Mouse (Mus musculus): ENCODE measurements around the gene Prkcb.

Prkcb gene

DNA sequence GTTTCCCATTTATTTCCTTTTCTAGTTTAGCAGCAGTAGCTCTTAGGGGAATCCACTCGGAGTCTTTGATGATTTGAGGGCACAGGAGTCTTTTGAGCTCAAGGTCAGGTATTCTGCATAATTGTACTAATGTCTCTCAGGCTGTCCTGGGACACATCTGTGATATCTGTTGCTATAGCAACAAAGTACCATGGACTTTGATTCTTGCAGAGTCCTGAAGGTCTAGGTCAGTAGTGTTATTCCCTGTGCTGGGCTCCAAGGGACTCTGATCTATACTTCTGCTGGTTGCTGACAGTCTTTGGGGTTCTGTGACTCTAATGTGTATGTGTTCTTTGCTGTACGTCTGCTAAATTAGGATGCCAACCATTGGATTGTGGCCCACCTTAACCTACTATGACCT lies 171.5 kb downstream of the Prkcb start:
- in situ Hi-C loops (cut with MseI, MboI) = loop anchor here in 1 of 2 experiments (5.0 kb wide), 1 partner anchor 208 kb away; no protein-coding TSS in a partner anchor

- in situ Hi-C loops (cut with MseI, MboI) = loop anchor here in 1 of 2 experiments (5.0 kb wide), 1 partner anchor 456 kb away; no protein-coding TSS in a partner anchor
Observed at GRCm38 (mm10) chr7:122465823-122466549, 177.4 kb downstream of the Prkcb start.

GRCm38 (mm10) chr7:122466722-122467121 lies 178.2 kb downstream of the Prkcb start:
- in situ Hi-C loops (cut with MseI, MboI) = loop anchor here in 1 of 2 experiments (5.0 kb wide), 1 partner anchor 456 kb away; no protein-coding TSS in a partner anchor

- in situ Hi-C loops (cut with MseI, MboI) = loop anchor here in 1 of 2 experiments (5.0 kb wide), 1 partner anchor 454 kb away; no protein-coding TSS in a partner anchor
Observed at GRCm38 (mm10) chr7:122467831-122468230, 179.3 kb downstream of the Prkcb start.

DNA sequence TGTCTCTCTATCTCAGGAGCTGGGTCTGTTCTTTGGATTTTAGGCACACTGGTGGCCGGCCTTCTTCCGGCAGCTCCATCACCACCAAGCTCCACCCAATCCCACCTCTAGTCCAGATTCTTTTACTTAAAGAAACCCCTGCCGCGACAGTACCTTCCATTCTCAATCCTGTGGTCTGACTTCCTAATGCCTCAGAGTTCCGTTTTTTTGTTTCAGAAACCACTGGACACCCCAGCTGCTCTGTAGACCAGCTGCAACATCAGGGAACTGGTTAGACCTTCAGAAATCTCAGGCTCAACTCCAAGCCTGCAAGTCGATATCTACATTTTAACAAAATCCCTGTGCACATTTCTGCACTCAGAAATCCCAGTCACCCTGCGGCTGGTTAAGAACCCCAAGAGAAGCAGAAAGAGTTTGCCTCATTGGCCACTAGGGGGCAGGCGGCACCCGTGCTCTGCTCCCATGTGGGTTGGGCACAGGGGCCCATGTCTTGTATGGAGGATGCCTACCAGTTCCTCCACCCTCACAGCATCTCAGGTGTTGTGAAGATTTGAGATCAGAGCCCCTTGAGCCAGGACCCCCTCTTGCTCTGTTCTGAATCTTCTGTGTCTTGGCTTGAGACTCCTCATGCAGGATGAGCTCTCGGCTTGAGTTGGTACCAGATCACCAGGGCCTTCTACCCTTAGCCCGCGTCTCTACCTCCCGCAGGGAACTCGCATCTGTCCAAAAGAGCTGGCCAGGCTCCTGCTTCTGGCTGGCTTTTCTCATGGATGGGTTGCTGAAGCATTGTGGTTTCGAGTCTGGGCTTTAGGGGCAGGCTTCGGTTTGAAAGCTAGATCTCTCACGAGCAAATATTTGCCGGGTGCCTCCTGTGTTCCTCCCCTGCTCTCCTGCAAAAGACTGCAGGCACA lies 182.1 kb downstream of the Prkcb start:
- in situ Hi-C loops (cut with MseI, MboI) = loop anchor here (5.0 to 10.0 kb wide), 2 partner anchors 194 to 452 kb away; no protein-coding TSS in a partner anchor

DNA sequence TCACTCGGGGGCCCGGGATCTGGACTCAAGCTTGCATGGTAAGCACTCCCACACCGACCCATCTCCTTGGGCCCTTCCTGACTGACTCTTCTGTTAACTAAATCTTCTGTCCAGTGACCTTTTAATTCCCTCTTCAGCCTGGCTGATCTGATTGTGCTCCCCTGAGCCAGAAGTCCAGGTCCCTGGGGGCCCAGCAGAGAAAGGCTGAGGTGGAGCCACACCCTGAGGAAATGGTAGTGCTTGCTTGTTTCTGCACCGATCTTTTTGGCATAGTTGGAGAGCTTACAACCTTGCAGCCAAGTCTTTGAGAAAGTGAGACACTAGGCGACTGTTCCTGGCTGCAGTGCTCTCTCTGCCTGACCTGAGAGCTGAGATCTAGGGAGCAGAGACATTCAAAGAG lies 183.7 kb downstream of the Prkcb start:
- in situ Hi-C loops (cut with MseI, MboI) = loop anchor here (5.0 to 10.0 kb wide), 2 partner anchors 193 to 450 kb away; no protein-coding TSS in a partner anchor

- in situ Hi-C loops (cut with MseI, MboI) = loop anchor here (10.0 kb wide), 1 partner anchor 190 kb away; no protein-coding TSS in a partner anchor
Observed at GRCm38 (mm10) chr7:122475038-122475437, 186.5 kb downstream of the Prkcb start.

DNA sequence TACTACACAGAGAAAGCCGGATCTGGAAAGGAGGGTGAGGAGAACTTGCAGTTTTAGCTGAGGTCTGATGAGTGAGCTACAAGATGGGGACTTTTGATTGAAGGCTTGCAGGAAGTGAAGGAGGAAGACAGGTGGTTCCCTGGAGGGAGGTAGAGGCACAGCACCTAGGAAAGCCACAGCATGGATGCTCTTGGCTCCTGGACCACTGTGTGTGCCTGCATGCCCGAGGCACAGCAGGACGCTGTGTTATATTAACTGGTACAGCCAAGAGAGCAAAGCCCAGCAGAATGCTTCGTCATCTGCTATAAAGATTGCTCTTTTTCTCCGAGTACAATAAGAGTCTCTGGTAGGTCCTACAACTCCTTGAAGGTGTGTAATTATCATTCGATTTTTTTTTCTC lies 188.1 kb downstream of the Prkcb start:
- in situ Hi-C loops (cut with MseI, MboI) = loop anchor here (10.0 kb wide), 1 partner anchor 188 kb away; no protein-coding TSS in a partner anchor

GRCm38 (mm10) chr7:122477118-122477517 lies 188.6 kb downstream of the Prkcb start:
- in situ Hi-C loops (cut with MseI, MboI) = loop anchor here (10.0 kb wide), 1 partner anchor 188 kb away; no protein-coding TSS in a partner anchor

GRCm38 (mm10) chr7:122477566-122478564 lies 189.3 kb downstream of the Prkcb start:
- in situ Hi-C loops (cut with MseI, MboI) = loop anchor here (10.0 kb wide), 1 partner anchor 187 kb away; no protein-coding TSS in a partner anchor

DNA sequence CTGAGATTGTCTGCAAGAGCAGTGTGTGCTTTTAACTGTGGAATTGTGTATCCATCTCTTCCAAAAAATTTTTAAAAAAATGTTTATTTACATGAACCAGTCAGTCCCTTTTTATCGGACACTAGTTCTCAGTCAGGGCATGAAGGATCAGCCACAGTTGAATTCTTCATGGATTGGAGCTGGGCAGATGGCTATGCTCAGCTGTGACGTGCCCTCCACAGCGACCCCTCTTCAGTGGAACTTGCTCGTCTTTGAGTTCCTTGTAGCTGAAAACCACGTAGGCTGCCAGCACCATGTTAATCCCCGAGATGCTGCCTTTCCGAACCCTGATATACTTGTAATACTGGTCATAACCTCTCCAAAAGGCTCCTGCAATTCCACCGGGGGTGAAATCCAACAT lies 195.4 kb downstream of the Prkcb start:
- in situ Hi-C loops (cut with MseI, MboI) = no loop called here

- in situ Hi-C loops (cut with MseI, MboI) = no loop called here
Observed at GRCm38 (mm10) chr7:122487929-122488571, 199.5 kb downstream of the Prkcb start.

DNA sequence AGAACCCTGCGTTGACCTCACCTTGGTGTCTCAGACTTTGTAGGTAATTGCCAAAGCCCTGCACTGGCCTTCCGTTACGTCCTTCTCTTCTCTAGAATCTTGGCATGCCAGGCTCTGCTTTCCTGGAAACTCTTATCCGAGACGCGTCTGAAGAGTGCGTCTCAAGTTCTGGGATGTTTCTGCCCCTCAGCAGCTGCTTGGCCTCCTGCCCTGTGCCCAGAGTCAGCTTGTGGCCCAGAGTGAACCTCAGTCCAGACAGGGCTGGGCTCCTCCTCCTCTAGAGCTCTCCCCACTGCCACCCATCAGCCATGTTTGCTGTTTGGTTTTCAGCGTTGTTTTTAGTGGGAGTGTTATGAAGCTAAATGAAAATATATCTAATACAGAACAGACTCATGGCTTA lies 203.5 kb downstream of the Prkcb start:
- in situ Hi-C loops (cut with MseI, MboI) = no loop called here

GRCm38 (mm10) chr7:122492936-122493335 lies 204.4 kb downstream of the Prkcb start:
- in situ Hi-C loops (cut with MseI, MboI) = no loop called here

- in situ Hi-C loops (cut with MseI, MboI) = no loop called here
Observed at GRCm38 (mm10) chr7:122494088-122494487, 205.5 kb downstream of the Prkcb start.

DNA sequence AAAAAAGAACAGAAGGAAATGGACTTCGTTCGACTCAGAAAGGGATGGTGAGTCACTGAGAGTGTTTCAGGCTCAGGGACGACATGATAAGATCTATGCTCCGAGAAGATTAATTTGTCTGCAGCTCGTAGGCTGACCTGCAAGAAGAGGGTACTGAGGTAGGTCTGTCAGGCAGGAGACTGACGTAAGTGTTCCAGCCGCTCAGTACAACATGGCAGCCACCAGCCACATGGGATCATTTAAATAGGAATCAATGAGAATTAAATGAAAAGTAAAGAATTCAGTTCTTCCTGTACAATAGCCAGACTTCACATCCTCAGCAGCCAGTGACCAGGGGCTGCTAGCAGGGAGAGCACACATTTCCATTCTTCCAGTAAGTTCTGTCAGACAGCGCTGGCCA lies 209.0 kb downstream of the Prkcb start:
- in situ Hi-C loops (cut with MseI, MboI) = no loop called here

GRCm38 (mm10) chr7:122498461-122498860 lies 209.9 kb downstream of the Prkcb start:
- in situ Hi-C loops (cut with MseI, MboI) = no loop called here

- in situ Hi-C loops (cut with MseI, MboI) = no loop called here
Observed at GRCm38 (mm10) chr7:122499743-122500597, 211.4 kb downstream of the Prkcb start.

- in situ Hi-C loops (cut with MseI, MboI) = no loop called here
Observed at GRCm38 (mm10) chr7:122506467-122506866, 217.9 kb downstream of the Prkcb start.

Data from mouse trophoblast stem cell (cell line).